Comparison of ENCODE assay signal across 16 mouse cellular contexts in genomic region chr7:75077560-75078208, GRCm38 (mm10).
DNase-seq lines count a peak whose midpoint lies in the region; ATAC-seq and TF ChIP-seq lines count a peak whose summit lies in the region.
"Had no signal": no experiment of that assay in that cellular context is flagged by ENCODE, and none has a peak within 500 bp of the region (broad histone marks: within the 10 kb centered on the region; RNA-seq: fewer than 3 reads in every experiment).

No protein-coding gene starts in this region.

- no peaks in the 10 kb centered on the region for H3K27me3 ChIP-seq in midbrain, postnatal 0 days (ENCODE audit: insufficient read depth, low read length)
- H3K27me3 ChIP-seq in midbrain, embryonic 10.5 days (ENCODE audit: low read depth, poor library complexity, severe bottlenecking) = no peaks in the 10 kb centered on the region
- no peaks in the 10 kb centered on the region for H3K27me3 ChIP-seq in kidney, embryonic 14.5 days (ENCODE audit: control insufficient read depth, insufficient read depth, low read length)
- H3K27me3 ChIP-seq: embryonic facial prominence, embryonic 15.5 days; midbrain, embryonic 13.5 days had no signal

- no peak overlapping the region for H3K27ac ChIP-seq in midbrain, postnatal 0 days (ENCODE audit: low read depth, low read length)
- H3K27ac ChIP-seq in midbrain, embryonic 10.5 days (replicated peaks) = no peak overlapping the region
- no peak overlapping the region for H3K27ac ChIP-seq in kidney, embryonic 14.5 days (ENCODE audit: low read depth, low read length)
- H3K27ac ChIP-seq: embryonic facial prominence, embryonic 15.5 days; gastrocnemius, adult 2 months; midbrain, embryonic 13.5 days had no signal

- H3K4me2 ChIP-seq in midbrain, postnatal 0 days (ENCODE audit: low read depth, low read length, poor library complexity, severe bottlenecking) = no peak overlapping the region
- no peak overlapping the region for H3K4me2 ChIP-seq in kidney, embryonic 14.5 days (replicated peaks; ENCODE audit: low read depth, low read length)
- H3K4me2 ChIP-seq: embryonic facial prominence, embryonic 15.5 days; liver, embryonic 11.5 days; midbrain, embryonic 13.5 days had no signal

- ATAC-seq in midbrain, postnatal 0 days (ENCODE audit: low FRiP score) = no peak
- no peak for ATAC-seq in kidney, embryonic 14.5 days (ENCODE audit: low FRiP score, low TSS enrichment)
- ATAC-seq: midbrain, embryonic 13.5 days had no signal

- DNase-seq in frontal cortex, adult 2 months (ENCODE audit: extremely low spot score in 1 of 2, low spot score in 1 of 2) = peak; percentile 67 to 76
- no peak for DNase-seq in frontal cortex, postnatal 25 days (ENCODE audit: low spot score in 2 of 2)
- peak; percentile 59 for DNase-seq in midbrain, postnatal 0 days (ENCODE audit: low spot score)
- DNase-seq in midbrain, embryonic 10.5 days (ENCODE audit: low spot score) = no peak
- peak; percentile 35 for DNase-seq in layer of hippocampus, adult 9-10 months (ENCODE audit: low spot score)
- peak; percentile 74 for DNase-seq in telencephalon, adult 2 months (ENCODE audit: low read depth, low spot score)
- no peak for DNase-seq in spleen, adult 12 weeks (ENCODE audit: low spot score)
- DNase-seq: adrenal gland, postnatal 10 days; cerebellum, postnatal 36 days; gastrocnemius, adult 2 months; heart, postnatal 14 days; kidney, postnatal 10 days had no signal

- no peak overlapping the region for H3K4me3 ChIP-seq in midbrain, postnatal 0 days (ENCODE audit: low read depth, low read length)
- H3K4me3 ChIP-seq in midbrain, embryonic 10.5 days = no peak overlapping the region
- no peak overlapping the region for H3K4me3 ChIP-seq in kidney, embryonic 14.5 days (ENCODE audit: low read length)
- H3K4me3 ChIP-seq: embryonic facial prominence, embryonic 15.5 days; gastrocnemius, adult 2 months; midbrain, embryonic 13.5 days had no signal

- WGBS in midbrain, postnatal 0 days = 62% methylated on average over 8 of the region's 8 CpGs
- 83% methylated on average over 8 of the region's 8 CpGs for WGBS in midbrain, embryonic 10.5 days
- 74% methylated on average over 8 of the region's 8 CpGs for WGBS in kidney, embryonic 14.5 days

- no peak overlapping the region for H3K9ac ChIP-seq in midbrain, postnatal 0 days (replicated peaks; ENCODE audit: low read length, poor library complexity, severe bottlenecking)
- H3K9ac ChIP-seq in kidney, embryonic 14.5 days (ENCODE audit: low read depth, low read length) = no peak overlapping the region
- H3K9ac ChIP-seq: embryonic facial prominence, embryonic 15.5 days; midbrain, embryonic 13.5 days had no signal

- H3K9me3 ChIP-seq in midbrain, postnatal 0 days (ENCODE audit: low read length) = no peaks in the 10 kb centered on the region
- H3K9me3 ChIP-seq in midbrain, embryonic 10.5 days (replicated peaks) = no peaks in the 10 kb centered on the region
- no peaks in the 10 kb centered on the region for H3K9me3 ChIP-seq in kidney, embryonic 14.5 days (ENCODE audit: control insufficient read depth, low read length)
- H3K9me3 ChIP-seq: embryonic facial prominence, embryonic 15.5 days; midbrain, embryonic 13.5 days had no signal

- TF ChIP-seq CTCF in midbrain, postnatal 0 days (IDR thresholded peaks at IDR 0.05) = no peak

- H3K4me1 ChIP-seq in midbrain, postnatal 0 days (ENCODE audit: insufficient read depth, low read length) = no peaks in the 10 kb centered on the region
- no peaks in the 10 kb centered on the region for H3K4me1 ChIP-seq in midbrain, embryonic 10.5 days
- no peaks in the 10 kb centered on the region for H3K4me1 ChIP-seq in kidney, embryonic 14.5 days (ENCODE audit: control insufficient read depth, insufficient read depth, low read length)
- H3K4me1 ChIP-seq: embryonic facial prominence, embryonic 15.5 days had no signal

- H3K36me3 ChIP-seq in midbrain, postnatal 0 days (ENCODE audit: insufficient read depth, low read length) = no peaks in the 10 kb centered on the region
- H3K36me3 ChIP-seq in midbrain, embryonic 10.5 days = no peaks in the 10 kb centered on the region
- H3K36me3 ChIP-seq in kidney, embryonic 14.5 days (ENCODE audit: control insufficient read depth, insufficient read depth, low read length) = no peaks in the 10 kb centered on the region
- H3K36me3 ChIP-seq: embryonic facial prominence, embryonic 15.5 days; midbrain, embryonic 13.5 days had no signal

Comparison
In these comparisons a context has a peak if more than half of its experiments do, and no peak if none do; other contexts are left out.
1. DNase-seq: peak in frontal cortex, adult 2 months (2 of 2), midbrain, postnatal 0 days (single experiment), layer of hippocampus, adult 9-10 months (single experiment) and telencephalon, adult 2 months (single experiment); none in frontal cortex, postnatal 25 days (0 of 2), midbrain, embryonic 10.5 days (single experiment) and spleen, adult 12 weeks (single experiment).